Mouse (Mus musculus) intestine, postnatal 0 days (tissue): ENCODE measurements around the gene Rint1. TPM values are rescaled to one million over a fixed set of nuclear protein-coding genes. Genes with fewer than 3 reads are reported as not detected.
A peak's percentile ranks its signal among the peaks of the same experiment; 100 is the strongest.

Source experiments
- ATAC-seq: fragments of 200-750 bp; cut with Nextera tagmentation; 2 replicates; pipeline ENCODE4 v1.8.0; 2017; ENCODE audit warnings: mild to moderate bottlenecking, moderate TSS enrichment, moderate library complexity
- H3K27ac ChIP-seq: fragments of 300-500 bp; sonication (generic); 2 replicates; pipeline ENCODE4 v1.5.1; 2014; ENCODE audit warnings: mild to moderate bottlenecking, low read depth, low read length, moderate library complexity
- H3K27me3 ChIP-seq: fragments of 300-500 bp; sonication (generic); replicated peaks from 2 replicates; pipeline ENCODE4 v1.6.1; 2014; ENCODE audit warnings: low read length, mixed read lengths; ENCODE audit not compliant: control insufficient read depth, insufficient read depth
- H3K36me3 ChIP-seq: fragments of 300-500 bp; sonication (generic); 2 replicates; pipeline ENCODE4 v1.6.1; 2014; ENCODE audit warnings: mild to moderate bottlenecking, moderate library complexity; ENCODE audit not compliant: control insufficient read depth, insufficient read depth
- H3K4me1 ChIP-seq: fragments of 300-500 bp; sonication (generic); replicated peaks from 2 replicates; pipeline ENCODE4 v1.6.1; 2014; ENCODE audit warnings: antibody characterized with exemption, low read length, mixed read lengths; ENCODE audit not compliant: control insufficient read depth, insufficient read depth
- H3K4me2 ChIP-seq: fragments of 300-500 bp; sonication (generic); replicated peaks from 2 replicates; pipeline ENCODE4 v1.6.1; 2014; ENCODE audit warnings: low read depth, mild to moderate bottlenecking, moderate library complexity
- H3K4me3 ChIP-seq: fragments of 300-500 bp; sonication (generic); 2 replicates; pipeline ENCODE4 v1.5.1; 2014; ENCODE audit warnings: low read depth, low read length
- H3K9ac ChIP-seq: fragments of 300-500 bp; sonication (generic); 2 replicates; pipeline ENCODE4 v1.6.1; 2014; ENCODE audit warnings: mild to moderate bottlenecking, low read depth, low read length
- H3K9me3 ChIP-seq: fragments of 300-500 bp; sonication (generic); 2 replicates; pipeline ENCODE4 v1.6.1; 2016; ENCODE audit warnings: mixed run types; ENCODE audit not compliant: control insufficient read depth
- CTCF ChIP-seq: sonication (generic); IDR thresholded peaks from 2 replicates; pipeline ENCODE4 v1.5.1; 2016; ENCODE audit warnings: low read depth, mild to moderate bottlenecking, control low read depth, antibody characterized with exemption, moderate library complexity
- WGBS: fragments of 180-500 bp; shearing (Covaris S2); extraction: QIAGEN DNeasy Blood & Tissue Kit; methylation state at CpG from one replicate; pipeline ENCODE4 v1.1.7; 2014; 5-methylcytosine and 5-hydroxymethylcytosine counted together
- polyA plus RNA-seq: library from polyadenylated mRNA; unstranded; fragments of >200 nt; fragmentation: Nextera tagmentation; extraction: Ambion mirVana; gene quantifications from 2 replicates; pipeline ENCODE4 v1.2.1, GENCODE M21; 2015

Gene Rint1
- polyA plus RNA-seq, 1 experiment from 2014 or later, result 12.4 TPM

DNA sequence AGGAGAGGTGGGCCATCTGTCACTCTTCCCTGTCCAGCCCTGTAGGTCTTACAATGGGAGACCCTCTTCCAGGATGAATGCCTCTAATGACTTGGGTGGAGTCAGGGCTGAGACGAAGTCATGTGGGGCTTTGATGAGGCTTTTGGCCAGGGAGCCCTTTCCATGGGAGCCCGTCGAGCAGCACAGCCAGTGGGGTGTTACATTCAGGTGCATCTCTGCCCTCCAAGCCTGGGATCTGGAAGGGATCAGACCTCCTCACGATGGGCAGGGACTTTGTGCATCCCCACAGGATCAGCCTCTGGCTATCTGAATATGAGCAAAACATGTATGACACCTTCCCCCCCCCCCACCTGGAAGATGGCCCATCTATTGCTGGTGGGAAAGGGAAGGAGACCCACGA lies 72.4 kb downstream of the Rint1 start:
- no peak overlapping the region for H3K4me3 ChIP-seq
- no peaks in the 10 kb centered on the region for H3K27me3 ChIP-seq
- H3K9ac ChIP-seq, result no peak overlapping the region
- 90% methylated on average over 5 of the region's 5 CpGs for WGBS
- H3K27ac ChIP-seq, result no peak overlapping the region
- no peak for TF ChIP-seq CTCF
- H3K9me3 ChIP-seq, result no peaks in the 10 kb centered on the region
- H3K4me2 ChIP-seq, result no peak overlapping the region
- peaks cover 28% of the 10 kb centered on the region for H3K36me3 ChIP-seq
- no peak for ATAC-seq
- H3K4me1 ChIP-seq, result no peaks in the 10 kb centered on the region

DNA sequence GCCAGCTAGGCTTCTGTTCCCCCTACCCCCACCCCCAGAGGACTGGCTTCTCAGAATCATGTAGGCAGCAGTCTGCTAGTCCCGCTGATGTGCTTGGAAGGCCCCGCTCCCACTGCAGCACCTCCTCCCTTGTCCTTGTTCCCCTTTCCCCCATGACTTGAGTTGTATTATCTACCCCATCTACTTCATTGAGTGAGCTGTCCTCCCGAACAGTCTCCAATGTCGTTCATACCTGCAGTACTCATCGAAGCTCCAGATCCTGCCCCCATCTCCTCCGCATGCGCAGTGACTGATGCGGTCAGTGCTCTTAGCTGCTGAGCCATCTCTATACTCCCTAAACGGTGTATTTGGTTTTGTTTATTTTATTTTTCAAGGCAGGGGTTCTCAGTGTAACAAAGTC lies 74.2 kb downstream of the Rint1 start:
- no peaks in the 10 kb centered on the region for H3K27me3 ChIP-seq
- no peak for TF ChIP-seq CTCF
- no peak overlapping the region for H3K4me3 ChIP-seq
- H3K27ac ChIP-seq, result no peak overlapping the region
- H3K4me1 ChIP-seq, result no peaks in the 10 kb centered on the region
- no peak overlapping the region for H3K9ac ChIP-seq
- H3K9me3 ChIP-seq, result no peaks in the 10 kb centered on the region
- ATAC-seq, result no peak
- no peak overlapping the region for H3K4me2 ChIP-seq
- 86% methylated on average over 9 of the region's 9 CpGs for WGBS
- H3K36me3 ChIP-seq, result peaks cover 13% of the 10 kb centered on the region

DNA sequence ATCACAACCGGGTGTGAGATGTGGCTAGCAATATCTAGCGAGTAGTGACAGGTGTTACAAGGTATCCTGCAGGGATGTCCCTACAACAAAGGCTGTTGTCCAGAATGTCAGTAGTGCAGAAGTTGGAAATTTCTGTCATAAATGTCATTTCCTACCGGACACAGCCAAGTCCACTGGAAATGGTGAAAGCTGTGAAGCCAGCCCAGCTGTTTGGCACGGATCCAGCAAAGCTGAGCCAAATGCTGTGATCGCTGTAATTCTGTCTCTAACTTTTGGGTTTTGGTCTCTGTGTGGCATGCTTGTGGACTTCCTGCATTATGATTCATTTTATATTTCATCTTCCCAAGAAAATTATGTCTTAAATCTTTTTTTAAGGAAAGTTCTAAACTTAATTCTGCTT lies 74.8 kb downstream of the Rint1 start:
- no peak for ATAC-seq
- peaks cover 12% of the 10 kb centered on the region; the same call in 1 of the 2 replicates for H3K36me3 ChIP-seq
- H3K4me2 ChIP-seq, result no peak overlapping the region
- no peaks in the 10 kb centered on the region for H3K27me3 ChIP-seq
- no peak overlapping the region for H3K27ac ChIP-seq
- H3K9ac ChIP-seq, result no peak overlapping the region
- no peak for TF ChIP-seq CTCF
- no peaks in the 10 kb centered on the region for H3K4me1 ChIP-seq
- H3K9me3 ChIP-seq, result no peaks in the 10 kb centered on the region
- WGBS, result 44% methylated on average over 5 of the region's 5 CpGs
- H3K4me3 ChIP-seq, result no peak overlapping the region

DNA sequence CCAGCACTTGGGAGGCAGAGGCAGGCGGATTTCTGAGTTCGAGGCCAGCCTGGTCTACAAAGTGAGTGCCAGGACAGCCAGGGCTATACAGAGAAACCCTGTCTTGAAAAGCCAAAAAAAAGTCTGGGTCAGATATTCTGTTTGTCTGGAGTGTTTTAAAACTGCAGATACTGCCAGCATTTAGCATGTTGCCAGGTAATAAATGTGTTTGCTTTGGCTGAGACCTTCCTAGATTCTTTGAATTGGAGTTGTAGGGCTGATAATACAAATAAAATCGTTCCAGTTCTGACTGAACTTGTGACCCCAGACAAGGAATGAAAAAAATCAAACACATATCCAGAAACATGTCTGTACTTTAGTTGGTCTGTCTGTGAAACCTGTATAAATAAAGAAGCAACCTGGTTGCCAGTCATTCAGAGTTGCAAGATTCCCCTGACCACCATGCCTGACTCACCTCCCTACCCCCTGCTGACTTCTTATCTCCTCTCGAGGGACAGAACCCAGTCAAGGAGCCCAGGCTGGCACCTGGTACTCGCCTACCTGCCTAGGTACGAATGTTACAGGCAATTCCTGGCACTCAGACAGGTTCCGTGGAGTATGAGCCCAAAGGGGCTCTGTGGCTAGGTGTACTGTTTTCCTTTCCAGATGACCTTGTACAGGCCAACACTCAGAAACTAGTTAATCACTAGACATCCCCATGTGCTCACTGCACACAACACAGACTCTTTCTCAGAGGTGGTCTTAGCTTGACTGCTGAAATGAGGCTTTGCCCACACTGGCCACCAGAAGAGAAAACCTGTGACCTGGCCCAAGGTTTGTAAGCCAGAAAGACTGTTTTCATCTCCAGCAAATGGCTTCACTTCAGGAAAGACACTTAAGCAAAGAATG lies 75.9 kb downstream of the Rint1 start:
- H3K4me2 ChIP-seq, result no peak overlapping the region
- H3K9me3 ChIP-seq, result no peaks in the 10 kb centered on the region
- no peaks in the 10 kb centered on the region for H3K27me3 ChIP-seq
- no peak overlapping the region for H3K4me3 ChIP-seq
- ATAC-seq, result peak; percentile 21; the same call in 1 of the 2 replicates
- peaks cover under 1% of the 10 kb centered on the region; the same call in 1 of the 2 replicates for H3K36me3 ChIP-seq
- no peaks in the 10 kb centered on the region for H3K4me1 ChIP-seq
- WGBS, result 57% methylated on average over 7 of the region's 7 CpGs
- peak overlapping the region; percentile 36; the same call in 1 of the 2 replicates for H3K27ac ChIP-seq
- no peak overlapping the region for H3K9ac ChIP-seq
- TF ChIP-seq CTCF, result no peak

DNA sequence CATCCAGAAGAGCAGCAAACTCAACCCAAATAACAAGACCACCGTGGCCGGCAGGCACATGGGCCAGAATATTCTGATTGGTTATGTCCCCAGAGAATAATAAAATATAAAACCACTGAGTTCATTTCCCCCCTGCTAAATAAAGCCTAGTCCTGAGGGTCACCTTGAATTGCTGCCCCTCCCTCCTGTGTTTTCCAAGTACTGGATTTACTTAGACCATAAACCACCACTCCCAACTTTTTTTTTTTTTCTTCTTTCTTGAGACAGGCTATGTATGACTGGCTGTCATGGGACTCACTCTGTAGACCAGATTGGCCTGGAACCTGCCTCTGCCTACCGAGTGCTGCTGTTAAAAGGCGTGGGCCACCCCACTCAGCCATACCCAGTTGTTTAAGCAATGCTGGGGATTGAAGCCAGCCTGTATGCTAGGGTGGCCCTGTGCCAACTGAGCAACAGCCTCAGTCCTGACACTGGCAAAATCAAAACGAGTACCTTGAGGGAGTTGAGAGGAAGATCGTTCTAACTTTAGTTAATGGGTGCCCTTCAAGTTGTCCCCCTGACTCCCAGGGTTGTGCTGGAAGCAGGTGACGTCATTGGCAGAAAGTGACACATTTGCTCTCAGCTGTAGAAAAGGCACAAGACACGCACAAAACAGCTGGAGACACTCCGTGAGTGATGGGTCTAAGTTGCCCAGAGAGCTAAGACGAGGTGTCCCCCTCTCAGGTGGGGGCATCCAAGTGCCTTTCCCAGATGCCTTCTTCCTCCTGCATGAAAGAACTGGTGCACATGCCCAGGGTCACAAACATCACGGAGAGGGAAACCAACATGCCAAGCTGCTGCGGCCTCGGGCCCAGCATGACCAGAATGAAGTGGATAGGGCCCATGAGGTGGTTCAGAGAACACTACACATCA lies 76.8 kb downstream of the Rint1 start:
- peak; percentile 69 for ATAC-seq
- Histone ChIP-seq H3K27ac (peak overlapping the region; percentile 36; the same call in 1 of the 2 replicates), H3K9me3 (no peaks in the 10 kb centered on the region), H3K4me1 (no peaks in the 10 kb centered on the region), H3K9ac (no peak overlapping the region), H3K36me3 (no peaks in the 10 kb centered on the region), H3K4me2 (no peak overlapping the region), H3K27me3 (no peaks in the 10 kb centered on the region), H3K4me3 (no peak overlapping the region)
- 71% methylated on average over 13 of the region's 13 CpGs for WGBS
- no peak for TF ChIP-seq CTCF

DNA sequence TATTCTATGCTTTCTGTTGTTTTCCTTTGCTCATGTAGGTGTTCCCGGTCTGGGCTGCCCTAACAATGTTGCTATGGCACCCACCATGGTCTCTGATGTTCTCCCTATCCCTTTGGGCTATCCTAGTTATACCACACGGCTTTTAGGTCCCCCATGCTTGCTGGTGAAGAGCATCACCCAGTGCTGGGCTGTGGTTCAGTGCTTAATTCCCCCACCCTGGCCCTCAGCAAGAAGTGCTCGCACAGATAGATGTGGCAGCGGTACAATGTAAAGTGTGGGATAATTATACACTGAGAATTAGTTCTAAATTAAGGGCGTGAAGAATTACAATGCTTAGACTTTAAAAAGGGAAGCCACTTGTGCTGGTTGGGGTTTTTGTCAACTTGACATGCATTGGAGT lies 78.4 kb downstream of the Rint1 start:
- whole genome bisulfite sequencing, result 89% methylated on average over 5 of the region's 5 CpGs
- Histone ChIP-seq H3K4me1 (no peaks in the 10 kb centered on the region), H3K9me3 (no peaks in the 10 kb centered on the region), H3K4me3 (no peak overlapping the region), H3K36me3 (no peaks in the 10 kb centered on the region), H3K4me2 (no peak overlapping the region), H3K27me3 (no peaks in the 10 kb centered on the region), H3K9ac (no peak overlapping the region), H3K27ac (no peak overlapping the region)
- TF ChIP-seq CTCF, result no peak
- no peak for ATAC-seq

Other genes starting within 250 kb of the Rint1 start
- gene Srpk2, start 103.1 kb upstream of the Rint1 start, polyA plus RNA-seq, result 21.3 and 28.5 TPM in 2 replicates
- 5.8 and 6.1 TPM in 2 replicates for gene Pus7, start 4.0 kb upstream of the Rint1 start, polyA plus RNA-seq
- 111 and 118 TPM in 2 replicates for gene Tomm7, start 56.5 kb downstream of the Rint1 start, polyA plus RNA-seq
- gene Fam126a, start 243.0 kb downstream of the Rint1 start, polyA plus RNA-seq, result 4.9 and 5.0 TPM in 2 replicates